Mouse (Mus musculus): ENCODE data around the gene AA986860. TPM values are rescaled to one million over a fixed set of nuclear protein-coding genes. Genes with fewer than 3 reads are reported as not detected.
A peak's percentile ranks its signal among the peaks of the same experiment; 100 is the strongest.

The AA986860 gene
- polyA plus RNA-seq, 1 experiment from 2014 or later: 1.4 TPM

DNA sequence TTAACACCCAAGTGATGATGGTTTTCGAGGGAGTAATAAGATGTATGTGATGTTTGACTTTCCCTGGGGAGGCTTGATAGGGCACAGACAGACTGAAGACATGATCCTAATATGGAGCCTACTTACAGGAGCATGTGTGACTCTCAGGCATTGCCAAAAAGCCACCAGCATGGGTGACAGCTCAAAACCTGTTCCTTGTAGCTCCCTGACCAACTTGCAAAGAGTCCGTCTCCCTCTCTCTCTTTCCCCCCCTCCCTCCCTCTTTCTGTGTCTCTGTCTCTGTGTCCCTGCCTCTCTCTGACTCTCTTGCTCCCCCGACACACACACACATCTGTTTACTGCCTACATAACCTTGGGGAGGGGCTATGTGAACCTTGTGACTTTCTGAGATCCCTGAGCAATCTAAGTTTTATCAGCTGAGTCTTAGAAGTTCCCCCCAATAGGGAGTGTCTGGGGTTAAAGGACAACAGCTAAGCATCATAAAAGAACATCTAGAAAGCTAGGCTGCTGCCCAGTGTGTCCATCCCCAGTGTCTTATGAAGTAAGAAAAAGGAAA is 6.9 kb downstream of the AA986860 start:
- no peak overlapping the region for H3K9ac ChIP-seq (replicated peaks)
- no peak overlapping the region for H3K4me3 ChIP-seq (ENCODE audit: low read depth, low read length)
- TF ChIP-seq EP300 (IDR thresholded peaks at IDR 0.05; ENCODE audit: low read depth) (no peak), CTCF (IDR thresholded peaks at IDR 0.05; ENCODE audit: low read depth) (no peak)
- H3K9me3 ChIP-seq (ENCODE audit: low read length): no peaks in the 10 kb centered on the region
- H3K36me3 ChIP-seq (replicated peaks; ENCODE audit: insufficient read depth, low read length): peaks cover 15% of the 10 kb centered on the region
- peaks cover 56% of the 10 kb centered on the region for H3K4me1 ChIP-seq (ENCODE audit: insufficient read depth)
- ATAC-seq (no peak), DNase-seq (no peak)
- 67% methylated on average over 3 of the region's 3 CpGs for WGBS (ENCODE audit: insufficient replicate concordance)
- H3K27ac ChIP-seq (ENCODE audit: low read depth): peak overlapping the region; percentile 31; the same call in 1 of the 2 replicates
- no peaks in the 10 kb centered on the region for H3K27me3 ChIP-seq (ENCODE audit: insufficient read depth, low read length)
- H3K4me2 ChIP-seq (ENCODE audit: low read depth, low read length): peak overlapping the region; percentile 77

DNA sequence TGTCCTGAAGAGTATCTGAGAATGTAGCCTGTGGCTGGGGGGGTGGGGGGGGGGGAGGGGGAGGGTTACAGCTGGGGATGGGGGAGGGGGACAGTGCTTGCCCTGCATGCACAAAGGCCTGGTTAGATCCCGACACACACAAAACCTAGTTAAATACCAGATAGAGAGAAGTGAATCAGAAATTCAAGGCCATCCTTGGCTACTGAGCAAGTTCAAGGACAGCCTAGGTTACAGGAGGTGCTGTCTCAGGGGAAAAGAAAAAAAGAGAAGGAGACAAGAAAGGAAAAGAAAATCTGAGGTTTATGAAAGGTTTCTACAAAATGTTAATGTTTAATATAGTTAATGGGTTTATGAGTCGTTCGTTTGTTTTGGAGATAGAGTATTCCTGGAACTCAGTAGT is 7.9 kb downstream of the AA986860 start:
- Histone ChIP-seq H3K27me3 (ENCODE audit: insufficient read depth, low read length) (no peaks in the 10 kb centered on the region), H3K36me3 (replicated peaks; ENCODE audit: insufficient read depth, low read length) (peaks cover 17% of the 10 kb centered on the region), H3K4me3 (ENCODE audit: low read depth, low read length) (peak overlapping the region; percentile 39), H3K4me1 (ENCODE audit: insufficient read depth) (peaks cover 58% of the 10 kb centered on the region), H3K27ac (ENCODE audit: low read depth) (peak overlapping the region; percentile 31; the same call in 1 of the 2 replicates), H3K9me3 (ENCODE audit: low read length) (no peaks in the 10 kb centered on the region), H3K4me2 (ENCODE audit: low read depth, low read length) (peak overlapping the region; percentile 77), H3K9ac (replicated peaks) (no peak overlapping the region; the same call in 1 of the 2 replicates)
- no peak for ATAC-seq
- DNase-seq: peak; percentile 13
- TF ChIP-seq EP300 (IDR thresholded peaks at IDR 0.05; ENCODE audit: low read depth) (no peak), CTCF (IDR thresholded peaks at IDR 0.05; ENCODE audit: low read depth) (no peak)
- WGBS (ENCODE audit: insufficient replicate concordance): 42% methylated on average over 3 of the region's 3 CpGs

DNA sequence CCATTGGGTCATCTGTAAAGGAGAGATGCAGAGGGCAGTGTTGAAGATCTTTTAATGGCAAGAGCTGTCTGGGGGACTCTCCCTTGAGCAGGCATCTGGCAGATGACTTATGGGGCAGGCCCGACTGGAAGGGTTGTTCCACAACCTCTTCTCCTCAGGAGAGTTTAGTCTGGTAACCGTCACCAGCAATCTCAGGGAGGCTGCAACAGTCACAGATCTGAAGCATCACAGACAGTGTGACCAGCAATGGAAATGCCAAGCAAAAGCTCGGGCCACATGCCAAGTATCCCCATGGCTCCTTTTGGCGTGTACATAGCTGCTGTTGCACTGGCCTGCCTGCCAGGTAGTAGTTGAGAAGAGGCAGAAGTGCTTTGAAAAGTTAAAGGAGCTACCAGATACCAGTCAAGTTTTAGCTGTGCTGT is 8.5 kb downstream of the AA986860 start:
- TF ChIP-seq EP300 (IDR thresholded peaks at IDR 0.05; ENCODE audit: low read depth): no peak
- TF ChIP-seq CTCF (IDR thresholded peaks at IDR 0.05; ENCODE audit: low read depth): no peak
- H3K4me2 ChIP-seq (ENCODE audit: low read depth, low read length): peak overlapping the region; percentile 77
- no peaks in the 10 kb centered on the region for H3K27me3 ChIP-seq (ENCODE audit: insufficient read depth, low read length)
- WGBS (ENCODE audit: insufficient replicate concordance): 60% methylated on average over 4 of the region's 4 CpGs
- H3K9ac ChIP-seq (replicated peaks): peak overlapping the region; percentile 85
- ATAC-seq (no peak), DNase-seq (peak; percentile 40)
- H3K4me1 ChIP-seq (ENCODE audit: insufficient read depth): peaks cover 59% of the 10 kb centered on the region
- H3K4me3 ChIP-seq (ENCODE audit: low read depth, low read length): peak overlapping the region; percentile 39
- H3K9me3 ChIP-seq (ENCODE audit: low read length): no peaks in the 10 kb centered on the region
- peaks cover 17% of the 10 kb centered on the region for H3K36me3 ChIP-seq (replicated peaks; ENCODE audit: insufficient read depth, low read length)
- peak overlapping the region; percentile 99 for H3K27ac ChIP-seq (ENCODE audit: low read depth)

DNA sequence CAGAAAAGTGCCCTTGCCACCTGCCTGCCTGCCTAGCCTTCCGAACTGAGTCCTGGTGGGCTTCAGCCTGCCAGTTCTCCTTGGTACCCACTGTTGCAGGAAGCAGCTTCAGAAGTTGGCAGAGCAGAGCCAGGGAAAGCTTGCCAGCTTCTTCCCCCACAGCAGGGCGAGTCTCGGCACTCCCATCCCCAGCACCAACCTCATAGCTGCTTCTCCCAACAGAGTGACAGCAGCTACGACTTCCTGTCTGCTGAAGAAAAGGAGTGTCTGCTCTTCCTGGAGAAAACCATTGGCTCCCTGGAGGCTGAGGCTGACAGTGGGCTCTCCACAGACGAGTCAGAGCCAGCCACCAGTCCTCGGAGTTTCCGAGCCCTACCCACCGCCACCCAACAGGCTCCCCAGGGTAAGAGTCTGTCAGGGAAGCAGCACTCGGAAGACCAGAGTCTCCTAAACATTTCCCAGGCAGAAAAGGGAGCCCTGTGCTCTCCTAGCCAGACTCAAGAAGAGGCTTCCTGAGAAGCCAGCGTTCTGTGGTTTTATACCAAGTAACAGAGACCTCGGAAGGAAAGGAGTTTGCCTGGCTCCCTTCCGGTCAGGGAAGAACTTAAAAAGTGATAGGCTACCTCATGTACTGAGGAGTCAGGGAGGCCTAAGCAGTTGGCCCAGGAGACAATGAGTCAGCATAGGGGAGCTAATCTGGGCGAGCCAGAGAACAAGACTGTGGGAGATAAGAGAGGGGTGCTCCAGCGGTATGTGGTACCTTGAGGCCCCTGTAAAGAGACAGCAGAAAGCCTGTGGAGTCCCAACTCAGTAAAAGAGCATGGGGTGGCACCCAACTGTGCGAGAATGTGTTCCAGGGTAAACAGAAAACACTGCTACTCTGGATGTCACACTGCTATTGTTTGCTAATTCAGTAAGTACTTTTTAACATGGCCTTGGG is 9.3 kb downstream of the AA986860 start:
- Histone ChIP-seq H3K27ac (ENCODE audit: low read depth) (peak overlapping the region; percentile 99), H3K9me3 (ENCODE audit: low read length) (no peaks in the 10 kb centered on the region), H3K9ac (replicated peaks) (peak overlapping the region; percentile 85), H3K36me3 (replicated peaks; ENCODE audit: insufficient read depth, low read length) (peaks cover 17% of the 10 kb centered on the region), H3K4me3 (ENCODE audit: low read depth, low read length) (peak overlapping the region; percentile 39), H3K4me1 (ENCODE audit: insufficient read depth) (peaks cover 62% of the 10 kb centered on the region), H3K4me2 (ENCODE audit: low read depth, low read length) (peak overlapping the region; percentile 77), H3K27me3 (ENCODE audit: insufficient read depth, low read length) (no peaks in the 10 kb centered on the region)
- TF ChIP-seq CTCF (IDR thresholded peaks at IDR 0.05; ENCODE audit: low read depth) (no peak), EP300 (IDR thresholded peaks at IDR 0.05; ENCODE audit: low read depth) (peak; percentile 99)
- WGBS (ENCODE audit: insufficient replicate concordance): 35% methylated on average over 15 of the region's 15 CpGs
- DNase-seq: peak; percentile 78
- peak; percentile 97 for ATAC-seq

DNA sequence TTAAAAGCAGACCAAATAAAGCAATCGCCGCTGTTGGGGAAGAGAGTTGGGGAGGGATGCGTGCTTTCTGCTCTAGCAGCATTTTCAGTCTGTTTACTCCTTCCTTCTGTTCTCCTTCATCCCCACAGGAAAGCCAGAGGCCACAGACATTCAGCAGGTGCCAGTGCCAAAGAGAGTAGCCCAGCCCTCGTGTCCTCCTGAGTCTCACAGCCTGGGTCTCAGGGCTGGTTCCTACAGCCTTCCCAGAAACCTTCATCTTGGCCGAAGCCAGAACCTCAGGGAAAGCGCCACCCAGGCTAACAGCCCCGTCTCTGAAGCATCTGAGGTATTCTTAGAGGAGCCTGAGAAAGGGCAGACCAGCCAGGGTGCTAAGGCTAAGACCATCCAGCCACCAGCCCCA is 10.4 kb downstream of the AA986860 start:
- no peak overlapping the region for H3K9ac ChIP-seq (replicated peaks)
- ATAC-seq (no peak), DNase-seq (no peak)
- no peaks in the 10 kb centered on the region for H3K27me3 ChIP-seq (ENCODE audit: insufficient read depth, low read length)
- H3K4me3 ChIP-seq (ENCODE audit: low read depth, low read length): no peak overlapping the region
- H3K4me1 ChIP-seq (ENCODE audit: insufficient read depth): peaks cover 62% of the 10 kb centered on the region
- peaks cover 17% of the 10 kb centered on the region for H3K36me3 ChIP-seq (replicated peaks; ENCODE audit: insufficient read depth, low read length)
- H3K9me3 ChIP-seq (ENCODE audit: low read length): no peaks in the 10 kb centered on the region
- no peak overlapping the region for H3K4me2 ChIP-seq (ENCODE audit: low read depth, low read length)
- TF ChIP-seq EP300 (IDR thresholded peaks at IDR 0.05; ENCODE audit: low read depth) (no peak), CTCF (IDR thresholded peaks at IDR 0.05; ENCODE audit: low read depth) (no peak)
- WGBS (ENCODE audit: insufficient replicate concordance): 79% methylated on average over 7 of the region's 7 CpGs
- H3K27ac ChIP-seq (ENCODE audit: low read depth): peak overlapping the region; percentile 99

DNA sequence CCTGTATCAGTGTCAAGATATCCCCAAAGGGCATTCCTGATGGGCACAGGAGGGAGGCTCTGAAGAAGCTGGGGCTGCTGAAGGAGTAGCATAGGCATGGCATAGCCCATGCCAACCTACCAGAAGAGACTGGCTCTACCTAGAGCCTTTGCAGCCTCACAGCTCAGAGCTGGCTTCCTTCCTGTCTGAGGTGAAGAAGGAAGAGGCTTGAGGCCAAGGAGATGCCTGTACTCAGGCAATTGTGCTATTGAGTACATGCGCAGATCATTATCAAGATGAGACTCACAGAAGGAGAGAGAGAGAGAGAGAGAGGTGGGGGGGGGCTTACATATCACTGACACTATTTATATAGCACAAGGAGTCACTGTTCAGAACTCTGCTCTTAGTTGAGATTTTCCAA is 12.0 kb downstream of the AA986860 start:
- WGBS (ENCODE audit: insufficient replicate concordance): 53% methylated on average over 1 of the region's 1 CpGs
- H3K27me3 ChIP-seq (ENCODE audit: insufficient read depth, low read length): no peaks in the 10 kb centered on the region
- no peak overlapping the region for H3K4me2 ChIP-seq (ENCODE audit: low read depth, low read length)
- H3K4me3 ChIP-seq (ENCODE audit: low read depth, low read length): no peak overlapping the region
- peak overlapping the region; percentile 99; the same call in 1 of the 2 replicates for H3K27ac ChIP-seq (ENCODE audit: low read depth)
- TF ChIP-seq CTCF (IDR thresholded peaks at IDR 0.05; ENCODE audit: low read depth) (no peak), EP300 (IDR thresholded peaks at IDR 0.05; ENCODE audit: low read depth) (no peak)
- ATAC-seq (no peak), DNase-seq (peak; percentile 11)
- H3K9ac ChIP-seq (replicated peaks): 0 out of 2 replicates have a peak overlapping the region, but pooled peaks have one; percentile 11
- H3K9me3 ChIP-seq (ENCODE audit: low read length): no peaks in the 10 kb centered on the region
- H3K4me1 ChIP-seq (ENCODE audit: insufficient read depth): peaks cover 53% of the 10 kb centered on the region
- H3K36me3 ChIP-seq (replicated peaks; ENCODE audit: insufficient read depth, low read length): peaks cover 17% of the 10 kb centered on the region

All from liver, postnatal 0 days (tissue).